Mouse (Mus musculus) adrenal gland, postnatal 36 days (tissue): ENCODE results near the gene 1600002K03Rik. TPM values are rescaled to one million over a fixed set of nuclear protein-coding genes. Genes with fewer than 3 reads are reported as not detected.

Experiments
- DNase-seq, 2 experiments: peaks; one replicate each; pipeline ENCODE4 v3.0.0; 2021; ENCODE audit warnings: mixed read lengths in 1 of 2
- long read RNA-seq, 2 experiments: library from polyadenylated mRNA; stranded (forward); transcript quantifications; one replicate each; pipeline ENCODE4 v2.0.0; 2021; ENCODE audit warnings: borderline sequencing depth in 2 of 2
- total RNA-seq, 2 experiments: library from RNA; stranded (reverse); gene quantifications; 2 replicates each; pipeline ENCODE4 v1.2.3; 2021

Gene 1600002K03Rik
- 10 to 100 TPM; 16.8 to 19.1 TPM for total RNA-seq
- long read RNA-seq, experiment 1, transcript 1600002K03Rik-201 (3 exons, 678 nt) = major isoform, 20 of 23 reads
- long read RNA-seq, experiment 1, partial matches to known transcripts = 2 of 23 reads
- long read RNA-seq, experiment 1, other reads (novel, unspliced or antisense) = 1 of 23 reads
- long read RNA-seq, experiment 2, partial matches to known transcripts = 0 of 5 reads
- long read RNA-seq, experiment 2, other reads (novel, unspliced or antisense) = 2 of 5 reads

- peak; percentile 89 to 93 for DNase-seq
Measured at GRCm38 (mm10) chr10:80172527-80173292, at the start of gene 1600002K03Rik. 1600002K03Rik (plus strand) TSS chr10:80172944.

DNA sequence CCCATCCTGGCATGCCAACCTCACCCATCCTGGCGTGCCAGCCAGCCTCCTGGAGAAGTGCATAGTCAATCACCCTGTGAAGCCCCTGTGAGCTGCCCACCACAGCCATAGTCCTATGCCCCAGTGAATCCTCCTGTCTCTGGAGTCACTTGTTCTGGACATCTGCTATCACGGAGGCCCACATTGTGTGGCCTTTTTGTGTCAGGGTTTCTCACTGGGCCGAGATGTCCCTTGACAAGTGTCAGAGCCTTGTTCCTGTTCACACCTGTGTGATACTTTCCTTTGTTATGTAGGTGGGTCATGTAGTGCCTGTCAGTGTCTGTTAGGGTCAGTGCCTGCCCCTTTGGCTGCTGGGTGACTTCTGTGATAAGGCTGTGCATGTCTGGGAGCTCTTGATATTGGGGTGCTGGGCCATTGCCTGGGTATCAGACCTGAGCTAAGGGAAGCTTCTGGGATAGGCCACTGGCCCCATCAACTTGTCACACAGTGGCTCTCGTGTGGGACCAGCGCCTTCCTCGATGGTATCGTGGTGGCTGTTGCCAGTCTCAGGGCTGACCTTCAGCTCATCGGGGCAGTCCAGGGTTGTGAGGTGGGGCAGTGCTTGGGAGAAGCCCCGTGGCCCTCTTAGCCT, 48.7 kb upstream of the 1600002K03Rik start:
- no peak for DNase-seq

DNA sequence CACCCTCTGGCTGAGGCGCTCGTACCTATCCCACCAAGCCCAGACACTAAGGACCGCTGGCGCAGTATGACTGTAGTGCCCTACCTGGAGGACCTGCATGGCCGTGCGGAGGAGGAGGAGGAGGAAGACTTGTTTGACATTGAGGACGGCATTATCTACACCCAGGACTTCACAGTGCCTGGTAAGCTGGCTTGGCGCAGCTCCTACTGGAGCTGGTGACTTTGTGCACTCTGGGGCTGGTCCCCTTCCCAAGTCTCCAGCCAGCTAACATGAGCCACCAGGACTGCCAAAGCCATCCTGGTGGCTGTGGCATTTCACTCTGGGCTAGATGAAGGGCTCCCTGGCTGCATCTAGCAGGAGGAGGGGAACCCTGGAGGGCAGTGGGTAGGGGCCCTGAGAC, 44.8 kb upstream of the 1600002K03Rik start:
- no peak for DNase-seq

DNA sequence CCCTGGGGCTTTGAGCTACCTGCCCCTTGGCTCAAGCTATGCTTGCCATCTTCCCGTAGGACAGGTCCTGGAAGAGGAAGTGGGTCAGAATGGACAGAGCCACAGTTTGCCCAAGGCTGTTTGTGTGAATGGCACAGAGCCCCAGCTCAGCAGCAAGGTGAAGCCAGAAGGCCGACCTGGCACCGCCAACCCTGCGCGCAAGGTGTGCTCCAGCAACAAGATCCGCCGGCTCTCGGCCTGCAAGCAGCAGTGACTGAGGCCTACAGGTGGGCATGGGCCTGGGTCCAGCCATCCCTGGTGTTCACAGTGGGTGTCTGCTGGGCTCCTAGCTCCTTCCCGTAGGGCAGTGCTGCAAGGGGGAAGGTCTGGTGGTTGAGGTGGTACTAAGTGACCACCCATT, 42.9 kb upstream of the 1600002K03Rik start:
- no peak for DNase-seq

DNA sequence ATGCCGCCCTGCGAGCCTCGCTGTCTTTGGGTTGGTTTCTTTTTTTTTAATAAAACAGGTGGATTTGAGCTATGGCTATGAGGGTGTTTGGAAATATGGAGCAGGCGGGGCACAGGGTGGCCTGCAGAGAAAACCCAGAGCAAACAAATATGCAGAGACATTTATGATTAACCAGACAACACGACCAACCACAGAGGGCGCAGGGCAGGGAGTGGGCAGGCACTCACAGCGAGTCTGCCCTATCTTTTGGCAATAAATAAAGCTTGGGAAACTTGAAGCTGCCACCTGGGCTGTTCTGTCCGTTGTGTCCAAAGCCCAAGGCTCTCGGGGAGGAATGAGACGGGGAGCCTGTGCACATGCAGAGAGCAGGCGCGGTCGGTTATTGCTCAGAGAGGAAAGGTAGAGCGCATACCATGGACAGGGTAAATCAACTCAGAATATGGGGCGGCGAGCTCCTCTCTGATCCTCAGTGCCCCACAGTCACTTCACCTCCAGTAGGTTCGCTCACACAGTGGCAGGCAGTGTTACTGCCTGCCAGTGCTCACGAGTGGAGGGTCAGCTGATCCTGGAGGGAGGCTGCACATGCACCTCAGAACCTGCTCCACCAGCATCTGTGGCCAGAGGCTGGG, 42.2 kb upstream of the 1600002K03Rik start:
- DNase-seq = no peak

DNA sequence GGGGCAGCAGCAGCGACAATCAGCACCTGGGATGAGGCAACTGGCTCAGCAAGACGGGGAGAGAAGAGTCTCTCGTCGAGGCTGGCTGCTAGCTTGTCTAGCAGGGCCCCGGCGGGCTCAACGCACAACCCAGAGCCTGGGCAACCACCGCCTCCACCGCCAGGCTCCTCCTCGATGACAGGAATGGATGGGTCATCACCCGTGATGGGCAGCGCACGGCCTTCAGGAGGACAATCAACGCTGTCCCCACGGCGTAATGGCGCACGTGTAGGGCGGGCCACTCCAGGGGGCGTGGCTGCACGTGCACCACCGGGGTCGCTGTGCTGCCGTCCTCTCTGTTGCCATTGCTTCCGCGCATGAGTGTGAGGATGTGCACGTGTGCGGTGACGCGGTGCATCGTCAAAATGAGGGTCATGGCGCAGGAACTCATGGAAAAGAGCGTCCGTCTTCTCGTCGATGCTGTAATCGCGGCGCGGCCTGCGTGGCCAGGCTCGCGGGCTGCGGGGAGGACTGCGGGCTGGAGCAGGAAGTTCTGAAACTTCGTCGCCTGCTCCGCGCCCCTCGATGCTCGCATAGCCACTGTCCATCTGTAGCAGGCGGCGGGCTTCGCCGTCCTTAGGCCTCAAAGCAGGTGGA, 41.3 kb upstream of the 1600002K03Rik start:
- peak; percentile 72 to 78 for DNase-seq

GRCm38 (mm10) chr10:80131952-80132350, 40.8 kb upstream of the 1600002K03Rik start:
- no peak for DNase-seq

GRCm38 (mm10) chr10:80133226-80133849, 39.4 kb upstream of the 1600002K03Rik start:
- peak; percentile 40 to 61 for DNase-seq

- peak in 1 of 2 experiments; percentile 53 for DNase-seq
Measured at GRCm38 (mm10) chr10:80134421-80134820, 38.3 kb upstream of the 1600002K03Rik start.

DNA sequence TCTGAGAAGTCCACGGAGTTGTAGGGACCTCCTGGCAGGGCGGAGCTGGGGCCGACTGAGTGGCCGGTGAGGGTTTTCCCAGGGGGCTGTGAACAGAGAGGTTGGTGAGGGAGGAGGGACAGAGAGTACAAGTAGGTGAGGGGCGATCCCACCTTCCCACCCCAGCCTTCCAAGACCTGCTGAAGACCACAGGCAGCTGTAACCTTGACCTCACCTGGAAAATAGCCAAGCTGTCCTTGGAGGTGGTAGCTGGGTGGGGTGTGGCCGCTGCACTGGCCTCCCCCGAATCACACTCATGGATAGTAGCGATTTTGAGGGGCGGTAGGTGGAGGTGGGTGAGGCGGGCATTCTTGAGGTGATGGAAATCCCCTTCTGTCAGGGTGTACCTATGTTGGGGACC, 37.6 kb upstream of the 1600002K03Rik start:
- no peak for DNase-seq

DNA sequence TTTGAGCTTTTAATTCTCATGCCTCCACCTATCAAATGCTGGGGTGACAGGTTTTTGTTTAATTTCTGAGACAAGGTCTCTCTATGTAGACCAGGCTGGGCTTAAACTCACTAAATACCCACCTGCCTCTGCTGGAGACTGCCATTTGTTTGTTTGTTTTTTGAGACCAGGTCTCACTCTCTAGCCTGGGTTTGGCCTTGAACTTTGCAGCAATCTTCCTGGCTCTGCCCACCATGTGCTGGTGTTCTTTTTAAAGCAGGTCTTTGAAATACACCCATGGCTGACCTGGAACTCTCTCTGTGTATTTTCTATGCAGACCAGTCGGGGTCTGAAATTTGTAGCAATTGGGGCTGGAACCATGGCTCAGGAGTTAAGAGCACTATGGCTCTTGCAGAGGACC, 37.1 kb upstream of the 1600002K03Rik start:
- no peak for DNase-seq

DNA sequence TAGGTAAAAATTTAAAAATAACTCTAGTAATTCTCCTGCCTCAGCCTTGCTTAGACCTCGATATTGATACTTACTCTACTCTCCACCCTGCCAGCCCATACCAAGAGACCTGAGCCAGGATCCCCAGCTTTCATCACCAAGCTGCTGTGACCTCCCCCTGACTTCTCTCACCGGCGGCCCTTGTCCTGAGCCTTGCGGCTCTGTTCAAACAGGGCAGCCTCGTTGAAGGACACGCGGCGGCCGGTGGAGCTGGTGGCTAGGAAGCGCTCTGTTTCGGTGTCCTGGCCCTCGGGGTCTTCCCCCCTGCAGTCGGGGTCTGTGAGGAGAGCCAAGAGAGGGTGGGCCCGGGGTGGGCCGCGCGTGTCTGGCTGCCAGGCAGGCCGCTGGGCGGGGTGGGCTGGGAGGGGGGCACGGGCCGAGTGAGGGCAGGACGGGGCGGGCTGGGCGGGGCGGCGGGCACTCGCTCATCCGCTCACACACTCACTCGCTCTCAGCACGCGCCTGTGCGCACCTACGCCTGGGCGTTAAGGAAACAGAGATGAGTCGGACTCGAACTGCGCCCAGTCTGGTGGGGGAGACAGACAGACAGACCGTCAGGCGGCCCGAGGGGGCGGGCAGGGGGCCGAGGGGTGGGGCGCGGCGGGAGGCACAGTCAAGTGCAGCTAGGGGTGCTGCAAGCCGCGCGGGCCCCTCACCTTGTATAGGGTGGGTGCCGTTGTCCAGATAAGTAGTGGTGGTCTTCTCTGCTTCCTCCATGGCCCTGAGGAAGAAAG, 36.4 kb upstream of the 1600002K03Rik start:
- peak in 1 of 2 experiments; percentile 59 for DNase-seq

GRCm38 (mm10) chr10:80136952-80137625, 35.7 kb upstream of the 1600002K03Rik start:
- peak in 1 of 2 experiments; percentile 56 for DNase-seq

- peak in 1 of 2 experiments; percentile 45 for DNase-seq
Measured at GRCm38 (mm10) chr10:80137626-80138552, 34.9 kb upstream of the 1600002K03Rik start.

DNA sequence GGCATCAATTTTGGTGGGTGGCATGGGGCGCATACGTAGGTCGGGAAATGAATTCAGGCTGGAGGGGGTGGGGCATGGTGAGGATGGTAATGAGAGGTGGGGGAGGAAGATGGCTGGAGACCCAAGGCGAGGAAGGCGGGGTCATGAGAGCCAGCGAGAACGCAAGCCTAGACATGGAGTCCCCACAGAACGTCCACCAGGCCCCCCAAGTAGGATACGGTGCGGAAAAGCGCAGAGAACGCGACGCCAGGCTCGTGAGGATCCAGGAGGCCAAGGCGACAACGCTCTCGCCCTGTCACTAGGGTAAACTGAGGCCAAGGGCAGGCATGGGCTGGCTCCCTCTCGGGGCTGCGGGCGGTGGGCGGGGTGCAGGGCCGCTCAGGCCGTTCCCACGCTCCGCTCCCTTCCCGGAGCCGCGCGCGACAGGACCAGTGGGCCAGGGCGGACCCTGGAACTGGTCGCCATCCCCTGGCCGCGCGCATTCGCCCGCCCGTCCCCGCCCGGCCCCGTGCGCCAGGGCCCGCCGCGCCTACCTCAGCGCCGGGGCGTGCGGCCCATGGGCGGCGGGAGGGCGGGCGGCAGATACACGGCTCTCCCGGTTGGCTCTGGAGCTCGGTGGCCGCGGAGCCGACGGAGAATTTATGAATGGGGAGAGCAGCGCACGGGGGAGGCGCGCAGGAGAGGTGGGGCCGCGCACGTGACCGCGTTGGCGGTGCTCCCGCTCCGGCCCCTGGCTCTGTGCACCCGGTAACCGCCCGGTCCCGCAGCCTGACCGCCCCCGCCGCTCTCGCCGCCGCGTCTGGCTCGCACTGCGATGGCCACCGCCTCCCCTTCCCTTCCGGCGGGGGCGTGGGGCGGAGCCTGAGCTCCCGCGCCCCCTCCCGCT, 33.9 kb upstream of the 1600002K03Rik start, which contains the start of gene Atp5d:
TSS of gene Atp5d (plus strand) at position 80 of the 886 bp plus-strand sequence.
- DNase-seq = peak; percentile 79 to 84

DNA sequence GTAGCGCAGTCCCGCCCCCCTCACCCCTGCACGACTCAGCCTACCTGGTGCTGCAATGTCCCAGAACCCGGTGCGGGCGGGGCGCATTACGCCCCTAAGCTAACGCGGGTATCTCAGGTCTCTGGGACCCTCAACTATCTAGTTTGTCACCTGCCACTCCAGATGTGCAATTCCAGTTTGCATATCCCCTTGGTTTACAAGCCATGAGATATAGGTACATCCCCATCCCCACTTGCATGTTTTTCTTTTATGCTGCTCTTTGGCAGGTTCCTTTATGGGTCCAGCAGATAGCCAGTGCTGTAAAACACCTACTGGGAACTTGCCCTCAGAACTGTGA, 33.3 kb upstream of the 1600002K03Rik start:
- DNase-seq = no peak

DNA sequence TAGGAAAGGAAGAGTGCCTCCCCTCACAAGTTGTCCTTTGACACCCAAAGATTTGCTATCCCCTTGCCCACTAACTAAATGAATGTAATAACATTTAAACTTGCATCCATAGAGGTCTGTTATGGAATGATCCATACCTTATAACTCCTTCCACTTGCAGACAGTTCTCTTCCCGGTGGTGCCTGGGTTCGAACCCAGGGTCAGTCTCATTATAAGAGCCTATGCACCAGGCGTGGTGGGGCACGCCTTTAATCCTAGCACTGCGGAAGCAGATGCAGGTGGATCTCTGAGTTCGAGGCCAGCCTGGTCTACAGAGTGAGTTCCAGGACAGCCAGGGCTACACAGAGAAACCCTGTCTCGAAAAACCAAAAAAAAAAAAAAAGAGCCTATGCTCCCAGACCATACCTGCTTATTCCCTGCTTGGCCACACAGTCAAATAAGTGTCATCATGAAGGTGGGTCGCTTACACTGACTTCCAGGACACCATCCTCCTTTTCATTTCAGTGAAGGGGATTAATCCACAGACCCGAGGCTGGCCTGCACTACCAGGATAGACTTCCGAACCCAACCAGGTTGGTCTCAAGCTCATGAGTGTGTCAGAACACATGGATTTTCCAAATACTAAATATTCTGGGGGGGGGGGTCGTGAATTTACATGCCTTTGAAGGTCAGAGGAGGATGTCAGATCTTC, 32.6 kb upstream of the 1600002K03Rik start:
- DNase-seq = no peak
